Mouse (Mus musculus) liver, postnatal 0 days (tissue): ENCODE data around the gene Uty. TPM values are rescaled to one million over a fixed set of nuclear protein-coding genes. Genes with fewer than 3 reads are reported as not detected.

ENCODE experiments used
- ATAC-seq: fragments of 200-750 bp; cut with Nextera tagmentation; 2 replicates; pipeline ENCODE4 v1.8.0; 2017; ENCODE audit warnings: mild to moderate bottlenecking, moderate library complexity
- DNase-seq: peaks from one replicate; pipeline ENCODE4 v3.0.0-alpha.2; 2016
- H3K27ac ChIP-seq: fragments of 300-500 bp; sonication (generic); 2 replicates; pipeline ENCODE4 v1.5.1; 2014; ENCODE audit warnings: antibody characterized with exemption, moderate library complexity, mild to moderate bottlenecking, low read depth
- H3K27me3 ChIP-seq: fragments of 300-500 bp; sonication (generic); 2 replicates; pipeline ENCODE4 v1.6.1; 2014; ENCODE audit warnings: low read length, control low read depth, mixed read lengths; ENCODE audit not compliant: insufficient read depth
- H3K36me3 ChIP-seq: fragments of 300-500 bp; sonication (generic); replicated peaks from 2 replicates; pipeline ENCODE4 v1.6.1; 2014; ENCODE audit warnings: mild to moderate bottlenecking, control low read depth, low read length, moderate library complexity, mixed read lengths; ENCODE audit not compliant: insufficient read depth
- H3K4me1 ChIP-seq: fragments of 300-500 bp; sonication (generic); 2 replicates; pipeline ENCODE4 v1.6.1; 2014; ENCODE audit warnings: antibody characterized with exemption, mild to moderate bottlenecking, control low read depth; ENCODE audit not compliant: insufficient read depth
- H3K4me2 ChIP-seq: fragments of 300-500 bp; sonication (generic); 2 replicates; pipeline ENCODE4 v1.6.1; 2014; ENCODE audit warnings: low read depth, mild to moderate bottlenecking, low read length, moderate library complexity, mixed read lengths
- H3K4me3 ChIP-seq: fragments of 300-500 bp; sonication (generic); 2 replicates; pipeline ENCODE4 v1.5.1; 2014; ENCODE audit warnings: low read depth, low read length
- H3K9ac ChIP-seq: fragments of 300-500 bp; sonication (generic); replicated peaks from 2 replicates; pipeline ENCODE4 v1.6.1; 2014; ENCODE audit warnings: mild to moderate bottlenecking, moderate library complexity
- H3K9me3 ChIP-seq: fragments of 300-500 bp; sonication (generic); 2 replicates; pipeline ENCODE4 v1.6.1; 2016; ENCODE audit warnings: mild to moderate bottlenecking, control low read depth, low read length, mixed read lengths
- CTCF ChIP-seq: sonication (generic); IDR thresholded peaks from 2 replicates; pipeline ENCODE4 v1.5.1; 2016; ENCODE audit warnings: antibody characterized with exemption, low read depth
- EP300 ChIP-seq: IDR thresholded peaks from 2 replicates; pipeline ENCODE4 v1.6.1; 2016; ENCODE audit warnings: antibody characterized with exemption, low read depth, mild to moderate bottlenecking
- WGBS: fragments of 180-500 bp; shearing (Covaris S2); extraction: QIAGEN DNeasy Blood & Tissue Kit; methylation state at CpG from one replicate; pipeline ENCODE4 v1.1.7; 2014; ENCODE audit not compliant: insufficient replicate concordance; 5-methylcytosine and 5-hydroxymethylcytosine counted together
- polyA plus RNA-seq: library from polyadenylated mRNA; unstranded; fragments of >200 nt; fragmentation: Nextera tagmentation; extraction: Ambion mirVana; gene quantifications from 2 replicates; pipeline ENCODE4 v1.2.1, GENCODE M21; 2015

The Uty gene
- not detected in 2 replicates for polyA plus RNA-seq

DNA sequence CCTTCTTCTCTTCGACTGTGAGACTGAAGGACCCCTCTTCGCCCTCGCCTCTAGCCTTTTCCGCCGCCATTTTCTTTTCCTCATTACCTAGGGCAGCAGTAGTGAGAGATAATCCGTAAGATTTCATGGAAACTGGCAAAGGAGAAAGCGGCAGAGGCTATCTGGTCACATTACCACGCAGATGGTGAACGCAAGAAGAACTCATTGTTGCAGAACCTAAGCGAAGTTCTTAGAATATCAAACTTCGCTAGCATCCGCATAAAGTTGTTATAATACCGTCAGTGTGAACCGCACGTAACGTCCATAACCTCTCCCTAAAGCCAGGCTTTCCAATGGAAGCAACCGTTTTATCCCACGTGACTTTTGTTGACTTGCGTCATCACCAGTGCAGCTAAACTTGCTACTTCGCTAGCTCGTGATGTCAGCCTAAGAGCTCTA, at the start of gene Uty:
TSS of gene Uty (minus strand) at position 334 of the 438 bp plus-strand sequence.
- Histone ChIP-seq H3K4me1 (no peaks in the 10 kb centered on the region), H3K9me3 (no peaks in the 10 kb centered on the region), H3K4me2 (peak within 1 kb of the TSS; percentile 50), H3K27ac (peak within 1 kb of the TSS; percentile 70), H3K36me3 (no peaks in the 10 kb centered on the region), H3K27me3 (no peaks in the 10 kb centered on the region), H3K9ac (peak within 1 kb of the TSS; percentile 59), H3K4me3 (peak within 1 kb of the TSS; percentile 55)
- ATAC-seq, result peak; percentile 98
- TF ChIP-seq EP300, result no peak
- no peak for TF ChIP-seq CTCF
- 0% methylated on average over 18 of the region's 21 CpGs for WGBS
- peak; percentile 56 for DNase-seq

GRCm38 (mm10) chrY:1293708-1294107, 48.1 kb upstream of the Uty start:
- H3K4me1 ChIP-seq, result no peaks in the 10 kb centered on the region
- no peak for TF ChIP-seq CTCF
- no peak for TF ChIP-seq EP300

GRCm38 (mm10) chrY:1286171-1286795, 40.7 kb upstream of the Uty start, which contains the start of gene Ddx3y:
Gene Ddx3y, minus strand, starts transcription at chrY:1286629.
- Histone ChIP-seq H3K27me3 (no peaks in the 10 kb centered on the region), H3K4me2 (peak within 1 kb of the TSS; percentile 61), H3K9me3 (no peaks in the 10 kb centered on the region), H3K36me3 (no peaks in the 10 kb centered on the region), H3K9ac (peak within 1 kb of the TSS; percentile 58), H3K4me1 (no peaks in the 10 kb centered on the region), H3K27ac (peak within 1 kb of the TSS; percentile 82), H3K4me3 (peak within 1 kb of the TSS; percentile 54)
- ATAC-seq (peak; percentile 97), DNase-seq (peak; percentile 68)
- no peak for TF ChIP-seq EP300
- TF ChIP-seq CTCF, result no peak
- WGBS, result 13% methylated on average over 31 of the region's 31 CpGs

More at GRCm38 (mm10) chrY:1293708-1294107, 48.1 kb upstream of the Uty start:
- no peaks in the 10 kb centered on the region for H3K36me3 ChIP-seq
- no peak overlapping the region for H3K9ac ChIP-seq
- ATAC-seq (no peak), DNase-seq (no peak)
- H3K27me3 ChIP-seq, result no peaks in the 10 kb centered on the region
- no peak overlapping the region for H3K27ac ChIP-seq
- H3K4me2 ChIP-seq, result no peak overlapping the region
- no peaks in the 10 kb centered on the region for H3K9me3 ChIP-seq
- no peak overlapping the region for H3K4me3 ChIP-seq

DNA sequence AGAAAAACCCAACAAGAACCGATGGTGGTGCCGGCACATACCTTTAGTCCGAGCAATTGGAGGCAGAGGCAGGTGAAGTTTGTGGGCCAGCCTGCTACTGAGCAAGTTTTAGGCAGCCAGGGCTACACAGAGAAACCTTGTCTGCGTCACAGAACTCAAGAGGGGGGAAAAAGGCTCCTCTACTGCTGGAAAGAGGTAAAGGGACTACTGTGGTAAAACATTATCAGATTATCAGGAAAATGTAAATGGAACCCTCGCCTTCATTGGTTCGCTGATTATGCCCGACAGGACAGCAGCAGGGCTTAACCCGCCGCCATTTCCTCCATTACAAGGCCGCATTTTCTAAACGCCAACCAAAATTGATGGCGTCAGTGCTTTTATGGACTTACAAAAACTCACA, 40.2 kb upstream of the Uty start:
- H3K27ac ChIP-seq, result peak overlapping the region; percentile 82
- no peaks in the 10 kb centered on the region for H3K9me3 ChIP-seq
- H3K4me2 ChIP-seq, result peak overlapping the region; percentile 18; the same call in 1 of the 2 replicates
- no peaks in the 10 kb centered on the region for H3K4me1 ChIP-seq
- TF ChIP-seq CTCF (no peak), EP300 (no peak)
- no peaks in the 10 kb centered on the region for H3K36me3 ChIP-seq
- ATAC-seq (peak; percentile 78), DNase-seq (peak; percentile 18)
- peak overlapping the region; percentile 54 for H3K4me3 ChIP-seq
- H3K27me3 ChIP-seq, result no peaks in the 10 kb centered on the region
- H3K9ac ChIP-seq, result peak overlapping the region; percentile 58
- 4% methylated on average over 12 of the region's 12 CpGs for WGBS

- H3K4me1 ChIP-seq, result no peaks in the 10 kb centered on the region
- H3K9me3 ChIP-seq, result no peaks in the 10 kb centered on the region
- no peaks in the 10 kb centered on the region for H3K27me3 ChIP-seq
- no peak for ATAC-seq
- no peak overlapping the region for H3K4me3 ChIP-seq
- peak overlapping the region; percentile 44 for H3K4me2 ChIP-seq
- DNase-seq, result no peak
- H3K36me3 ChIP-seq, result no peaks in the 10 kb centered on the region
- TF ChIP-seq EP300 (no peak), CTCF (no peak)
- no peak overlapping the region for H3K27ac ChIP-seq
- WGBS, result 57% methylated on average over 6 of the region's 6 CpGs
- no peak overlapping the region for H3K9ac ChIP-seq
Measured at GRCm38 (mm10) chrY:1246117-1246516, 558 bp upstream of the Uty start.

GRCm38 (mm10) chrY:1244940-1245339, 619 bp downstream of the Uty start:
- H3K4me3 ChIP-seq, result peak overlapping the region; percentile 55
- DNase-seq (no peak), ATAC-seq (no peak)
- no peaks in the 10 kb centered on the region for H3K4me1 ChIP-seq
- H3K27ac ChIP-seq, result peak overlapping the region; percentile 70
- H3K27me3 ChIP-seq, result no peaks in the 10 kb centered on the region
- peak overlapping the region; percentile 50 for H3K4me2 ChIP-seq
- H3K36me3 ChIP-seq, result no peaks in the 10 kb centered on the region
- no peak for TF ChIP-seq CTCF
- TF ChIP-seq EP300, result no peak
- no peaks in the 10 kb centered on the region for H3K9me3 ChIP-seq
- 0% methylated on average over 4 of the region's 9 CpGs for WGBS
- peak overlapping the region; percentile 59 for H3K9ac ChIP-seq
